Mouse (Mus musculus) olfactory bulb, adult 2 months (tissue): ENCODE measurements around the gene Mical3. TPM values are rescaled to one million over a fixed set of nuclear protein-coding genes. Genes with fewer than 3 reads are reported as not detected.
A peak's percentile ranks its signal among the peaks of the same experiment; 100 is the strongest.

Experiments used
- H3K27ac ChIP-seq: fragments of 200-500 bp; 2 replicates; pipeline ENCODE4 v1.5.1; 2012; ENCODE audit warnings: low read depth, low read length; ENCODE audit not compliant: insufficient read depth
- H3K4me1 ChIP-seq: fragments of 200-500 bp; 2 replicates; pipeline ENCODE4 v1.6.1; 2012; ENCODE audit warnings: low read length; ENCODE audit not compliant: control insufficient read depth, insufficient read depth
- H3K4me3 ChIP-seq: fragments of 200-500 bp; 2 replicates; pipeline ENCODE4 v1.5.1; 2012; ENCODE audit warnings: mild to moderate bottlenecking, low read depth, low read length, moderate library complexity; ENCODE audit not compliant: insufficient read depth
- CTCF ChIP-seq: fragments of 200-500 bp; IDR thresholded peaks from 2 replicates; pipeline ENCODE4 v1.5.1; 2012; ENCODE audit warnings: low read depth, mild to moderate bottlenecking, low read length, moderate library complexity; ENCODE audit not compliant: insufficient read depth
- POLR2A ChIP-seq: fragments of 200-500 bp; IDR thresholded peaks from 2 replicates; pipeline ENCODE4 v1.6.1; 2012; ENCODE audit warnings: mild to moderate bottlenecking, low read depth, low read length, moderate library complexity; ENCODE audit not compliant: insufficient read depth
- WGBS: fragments of 180-500 bp; shearing (Covaris S2); methylation state at CpG from one replicate; pipeline ENCODE4 v1.1.7; 2018; 5-methylcytosine and 5-hydroxymethylcytosine counted together
- polyA plus RNA-seq: library from polyadenylated mRNA; stranded (reverse); fragments of >200 nt; gene quantifications from 2 replicates; pipeline ENCODE4 v1.2.4, GENCODE M21; 2012; ENCODE audit warnings: low replicate concordance; ENCODE audit not compliant: missing spikeins, insufficient read depth, insufficient read length

Gene Mical3
- polyA plus RNA-seq, 1 experiment = 277 TPM

GRCm38 (mm10) chr6:121167381-121167975, 36.7 kb upstream of the Mical3 start:
- no peak for TF ChIP-seq CTCF
- TF ChIP-seq POLR2A = no peak
- H3K4me3 ChIP-seq = no peak overlapping the region
- WGBS = 68% methylated on average over 7 of the region's 7 CpGs
- no peak overlapping the region for H3K27ac ChIP-seq
- H3K4me1 ChIP-seq = peaks cover 5% of the 10 kb centered on the region; the same call in 1 of the 2 replicates

GRCm38 (mm10) chr6:121166098-121166552, 35.3 kb upstream of the Mical3 start:
- H3K4me3 ChIP-seq = no peak overlapping the region
- H3K27ac ChIP-seq = no peak overlapping the region
- WGBS = 64% methylated on average over 10 of the region's 10 CpGs
- TF ChIP-seq POLR2A (no peak), CTCF (no peak)
- peaks cover 5% of the 10 kb centered on the region; the same call in 1 of the 2 replicates for H3K4me1 ChIP-seq

- no peak for TF ChIP-seq POLR2A
- TF ChIP-seq CTCF = no peak
- no peak overlapping the region for H3K27ac ChIP-seq
- 90% methylated on average over 12 of the region's 12 CpGs for whole genome bisulfite sequencing
- peaks cover 7% of the 10 kb centered on the region; the same call in 1 of the 2 replicates for H3K4me1 ChIP-seq
- H3K4me3 ChIP-seq = no peak overlapping the region
These were observed 31.8 kb upstream of the Mical3 start for GRCm38 (mm10) chr6:121162616-121163015.

GRCm38 (mm10) chr6:121160126-121160525, 29.3 kb upstream of the Mical3 start:
- Histone ChIP-seq H3K27ac (peak overlapping the region; percentile 55; the same call in 1 of the 2 replicates), H3K4me3 (no peak overlapping the region), H3K4me1 (peaks cover 4% of the 10 kb centered on the region; the same call in 1 of the 2 replicates)
- no peak for TF ChIP-seq CTCF
- TF ChIP-seq POLR2A = no peak
- 34% methylated on average over 6 of the region's 6 CpGs for WGBS

GRCm38 (mm10) chr6:121159616-121160015, 28.8 kb upstream of the Mical3 start:
- no peak overlapping the region for H3K4me3 ChIP-seq
- 78% methylated on average over 5 of the region's 5 CpGs for WGBS
- no peak for TF ChIP-seq POLR2A
- no peak for TF ChIP-seq CTCF
- peaks cover 4% of the 10 kb centered on the region; the same call in 1 of the 2 replicates for H3K4me1 ChIP-seq
- H3K27ac ChIP-seq = peak overlapping the region; percentile 55; the same call in 1 of the 2 replicates

- 86% methylated on average over 2 of the region's 2 CpGs for WGBS
- H3K4me1 ChIP-seq = peaks cover 4% of the 10 kb centered on the region; the same call in 1 of the 2 replicates
- TF ChIP-seq CTCF = no peak
- no peak for TF ChIP-seq POLR2A
- H3K27ac ChIP-seq = no peak overlapping the region
- H3K4me3 ChIP-seq = no peak overlapping the region
These were observed 25.2 kb upstream of the Mical3 start for GRCm38 (mm10) chr6:121156030-121156429.

GRCm38 (mm10) chr6:121154451-121155300, 23.9 kb upstream of the Mical3 start:
- H3K27ac ChIP-seq = no peak overlapping the region

GRCm38 (mm10) chr6:121153177-121153576, 22.4 kb upstream of the Mical3 start:
- no peaks in the 10 kb centered on the region for H3K4me1 ChIP-seq
- 89% methylated on average over 8 of the region's 8 CpGs for WGBS
- no peak for TF ChIP-seq CTCF
- no peak for TF ChIP-seq POLR2A
- no peak overlapping the region for H3K4me3 ChIP-seq
- no peak overlapping the region for H3K27ac ChIP-seq

More at GRCm38 (mm10) chr6:121154451-121155300, 23.9 kb upstream of the Mical3 start:
- Histone ChIP-seq H3K4me1 (peaks cover under 1% of the 10 kb centered on the region; the same call in 1 of the 2 replicates), H3K4me3 (no peak overlapping the region)
- TF ChIP-seq CTCF = no peak
- no peak for TF ChIP-seq POLR2A
- 84% methylated on average over 16 of the region's 16 CpGs for WGBS

- Histone ChIP-seq H3K27ac (no peak overlapping the region), H3K4me1 (no peaks in the 10 kb centered on the region), H3K4me3 (no peak overlapping the region)
- 56% methylated on average over 6 of the region's 6 CpGs for WGBS
- TF ChIP-seq POLR2A (no peak), CTCF (no peak)
These were observed 20.9 kb upstream of the Mical3 start for GRCm38 (mm10) chr6:121151732-121152131.
